Mouse (Mus musculus): ENCODE results near the gene Vgll4. TPM values are rescaled to one million over a fixed set of nuclear protein-coding genes. Genes with fewer than 3 reads are reported as not detected.
A peak's percentile ranks its signal among the peaks of the same experiment; 100 is the strongest.

Gene Vgll4
- polyA plus RNA-seq, 1 experiment from 2014 or later = 73.1 TPM

- Histone ChIP-seq H3K27me3 (ENCODE audit: control insufficient read depth, insufficient read depth, low read length) (no peaks in the 10 kb centered on the region), H3K9ac (ENCODE audit: low read length) (no peak overlapping the region), H3K4me1 (replicated peaks; ENCODE audit: control insufficient read depth, insufficient read depth, low read length) (peaks cover 51% of the 10 kb centered on the region), H3K9me3 (ENCODE audit: control insufficient read depth, low read length) (no peaks in the 10 kb centered on the region), H3K4me3 (ENCODE audit: low read depth, low read length) (no peak overlapping the region), H3K36me3 (ENCODE audit: control insufficient read depth, insufficient read depth, low read length) (no peaks in the 10 kb centered on the region), H3K27ac (ENCODE audit: low read depth, low read length) (peak overlapping the region; percentile 37; the same call in 1 of the 2 replicates), H3K4me2 (ENCODE audit: low read depth, low read length, severe bottlenecking) (peak overlapping the region; percentile 13; the same call in 1 of the 2 replicates)
- 29% methylated on average over 19 of the region's 19 CpGs for WGBS
- no peak for DNase-seq (ENCODE audit: low spot score)
- ATAC-seq (replicated peaks; ENCODE audit: low FRiP score) = no peak
These were observed 53.7 kb downstream of the Vgll4 start for GRCm38 (mm10) chr6:114915915-114916714.

- no peaks in the 10 kb centered on the region for H3K36me3 ChIP-seq (ENCODE audit: control insufficient read depth, insufficient read depth, low read length)
- no peaks in the 10 kb centered on the region for H3K9me3 ChIP-seq (ENCODE audit: control insufficient read depth, low read length)
- H3K4me3 ChIP-seq (ENCODE audit: low read depth, low read length) = no peak overlapping the region
- peaks cover 49% of the 10 kb centered on the region for H3K4me1 ChIP-seq (replicated peaks; ENCODE audit: control insufficient read depth, insufficient read depth, low read length)
- H3K4me2 ChIP-seq (ENCODE audit: low read depth, low read length, severe bottlenecking) = peak overlapping the region; percentile 6; the same call in 1 of the 2 replicates
- peak; percentile 59 for ATAC-seq (replicated peaks; ENCODE audit: low FRiP score)
- peak; percentile 70 for DNase-seq (ENCODE audit: low spot score)
- H3K9ac ChIP-seq (ENCODE audit: low read length) = no peak overlapping the region
- H3K27ac ChIP-seq (ENCODE audit: low read depth, low read length) = peak overlapping the region; percentile 75
- WGBS = 39% methylated on average over 10 of the region's 10 CpGs
- no peaks in the 10 kb centered on the region for H3K27me3 ChIP-seq (ENCODE audit: control insufficient read depth, insufficient read depth, low read length)
These were observed 55.6 kb downstream of the Vgll4 start for GRCm38 (mm10) chr6:114914041-114914716.

- DNase-seq (ENCODE audit: low spot score) (no peak), ATAC-seq (replicated peaks; ENCODE audit: low FRiP score) (no peak)
- H3K27me3 ChIP-seq (ENCODE audit: control insufficient read depth, insufficient read depth, low read length) = no peaks in the 10 kb centered on the region
- H3K4me2 ChIP-seq (ENCODE audit: low read depth, low read length, severe bottlenecking) = no peak overlapping the region
- peaks cover 39% of the 10 kb centered on the region for H3K4me1 ChIP-seq (replicated peaks; ENCODE audit: control insufficient read depth, insufficient read depth, low read length)
- no peak overlapping the region for H3K9ac ChIP-seq (ENCODE audit: low read length)
- no peak overlapping the region for H3K4me3 ChIP-seq (ENCODE audit: low read depth, low read length)
- 61% methylated on average over 4 of the region's 4 CpGs for WGBS
- no peaks in the 10 kb centered on the region for H3K9me3 ChIP-seq (ENCODE audit: control insufficient read depth, low read length)
- H3K36me3 ChIP-seq (ENCODE audit: control insufficient read depth, insufficient read depth, low read length) = no peaks in the 10 kb centered on the region
- no peak overlapping the region for H3K27ac ChIP-seq (ENCODE audit: low read depth, low read length)
These were observed 56.7 kb downstream of the Vgll4 start for GRCm38 (mm10) chr6:114913142-114913541.

DNA sequence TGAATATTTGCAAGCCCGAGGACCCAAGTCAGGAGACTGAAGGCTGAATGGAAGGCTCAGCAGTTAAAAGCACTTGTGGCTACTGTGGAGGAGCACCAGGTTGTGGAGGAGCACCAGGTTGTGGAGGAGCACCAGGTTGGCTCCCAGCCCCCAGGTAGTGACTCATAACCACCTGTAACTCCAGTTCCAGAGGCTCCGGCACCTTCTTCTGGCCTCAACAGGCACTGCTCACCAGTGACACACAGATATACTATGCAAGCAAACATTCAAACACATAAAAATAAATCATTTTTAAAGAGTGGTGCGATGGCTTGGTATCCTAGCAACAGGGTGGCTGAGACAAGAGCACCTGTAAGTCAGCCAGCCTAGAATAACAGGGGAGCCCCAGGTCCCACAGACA is 58.3 kb downstream of the Vgll4 start:
- WGBS = 91% methylated on average over 3 of the region's 3 CpGs
- peaks cover 30% of the 10 kb centered on the region for H3K4me1 ChIP-seq (replicated peaks; ENCODE audit: control insufficient read depth, insufficient read depth, low read length)

GRCm38 (mm10) chr6:114909801-114910200 is 60.0 kb downstream of the Vgll4 start:
- H3K9ac ChIP-seq (ENCODE audit: low read length) = no peak overlapping the region
- H3K4me1 ChIP-seq (replicated peaks; ENCODE audit: control insufficient read depth, insufficient read depth, low read length) = peaks cover 19% of the 10 kb centered on the region
- no peaks in the 10 kb centered on the region for H3K27me3 ChIP-seq (ENCODE audit: control insufficient read depth, insufficient read depth, low read length)
- no peak for DNase-seq (ENCODE audit: low spot score)
- H3K27ac ChIP-seq (ENCODE audit: low read depth, low read length) = no peak overlapping the region
- ATAC-seq (replicated peaks; ENCODE audit: low FRiP score) = no peak
- 89% methylated on average over 7 of the region's 7 CpGs for WGBS
- no peak overlapping the region for H3K4me2 ChIP-seq (ENCODE audit: low read depth, low read length, severe bottlenecking)
- H3K4me3 ChIP-seq (ENCODE audit: low read depth, low read length) = no peak overlapping the region
- H3K9me3 ChIP-seq (ENCODE audit: control insufficient read depth, low read length) = no peaks in the 10 kb centered on the region
- no peaks in the 10 kb centered on the region for H3K36me3 ChIP-seq (ENCODE audit: control insufficient read depth, insufficient read depth, low read length)

More for the DNA sequence above, 58.3 kb downstream of the Vgll4 start:
- Histone ChIP-seq H3K27ac (ENCODE audit: low read depth, low read length) (no peak overlapping the region), H3K27me3 (ENCODE audit: control insufficient read depth, insufficient read depth, low read length) (no peaks in the 10 kb centered on the region), H3K4me3 (ENCODE audit: low read depth, low read length) (no peak overlapping the region), H3K9ac (ENCODE audit: low read length) (no peak overlapping the region), H3K36me3 (ENCODE audit: control insufficient read depth, insufficient read depth, low read length) (no peaks in the 10 kb centered on the region), H3K9me3 (ENCODE audit: control insufficient read depth, low read length) (no peaks in the 10 kb centered on the region), H3K4me2 (ENCODE audit: low read depth, low read length, severe bottlenecking) (no peak overlapping the region)
- ATAC-seq (replicated peaks; ENCODE audit: low FRiP score) (no peak), DNase-seq (ENCODE audit: low spot score) (no peak)

DNA sequence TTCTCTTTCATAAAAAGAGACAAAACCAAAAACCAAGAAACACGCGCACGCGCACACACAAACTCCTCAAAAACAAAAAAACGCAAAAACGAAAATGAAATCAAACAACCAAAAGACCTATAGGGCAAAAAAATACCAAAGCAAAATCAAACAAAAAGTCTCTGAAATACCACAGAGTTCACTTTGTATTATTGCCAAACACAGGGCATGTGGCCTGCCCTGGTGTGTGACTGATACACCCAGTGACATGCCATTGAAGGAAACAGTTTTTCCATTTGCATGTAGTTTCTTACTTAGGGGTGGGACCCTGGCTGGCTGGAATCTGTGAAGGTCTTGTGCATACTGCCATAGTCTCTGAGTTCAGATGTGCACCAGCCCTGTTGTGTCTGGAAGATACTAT is 62.3 kb downstream of the Vgll4 start:
- Histone ChIP-seq H3K36me3 (ENCODE audit: control insufficient read depth, insufficient read depth, low read length) (no peaks in the 10 kb centered on the region), H3K27me3 (ENCODE audit: control insufficient read depth, insufficient read depth, low read length) (no peaks in the 10 kb centered on the region), H3K9ac (ENCODE audit: low read length) (no peak overlapping the region), H3K4me2 (ENCODE audit: low read depth, low read length, severe bottlenecking) (no peak overlapping the region), H3K4me1 (replicated peaks; ENCODE audit: control insufficient read depth, insufficient read depth, low read length) (peaks cover 11% of the 10 kb centered on the region; the same call in 1 of the 2 replicates), H3K9me3 (ENCODE audit: control insufficient read depth, low read length) (no peaks in the 10 kb centered on the region), H3K4me3 (ENCODE audit: low read depth, low read length) (no peak overlapping the region), H3K27ac (ENCODE audit: low read depth, low read length) (no peak overlapping the region)
- DNase-seq (ENCODE audit: low spot score) (no peak), ATAC-seq (replicated peaks; ENCODE audit: low FRiP score) (no peak)
- WGBS = 94% methylated on average over 6 of the region's 6 CpGs

GRCm38 (mm10) chr6:114906209-114906608 is 63.6 kb downstream of the Vgll4 start:
- H3K4me1 ChIP-seq (replicated peaks; ENCODE audit: control insufficient read depth, insufficient read depth, low read length) = peaks cover 22% of the 10 kb centered on the region

GRCm38 (mm10) chr6:114905253-114906028 is 64.4 kb downstream of the Vgll4 start:
- Histone ChIP-seq H3K36me3 (ENCODE audit: control insufficient read depth, insufficient read depth, low read length) (no peaks in the 10 kb centered on the region), H3K9ac (ENCODE audit: low read length) (no peak overlapping the region), H3K27me3 (ENCODE audit: control insufficient read depth, insufficient read depth, low read length) (no peaks in the 10 kb centered on the region), H3K9me3 (ENCODE audit: control insufficient read depth, low read length) (no peaks in the 10 kb centered on the region), H3K27ac (ENCODE audit: low read depth, low read length) (no peak overlapping the region), H3K4me3 (ENCODE audit: low read depth, low read length) (no peak overlapping the region), H3K4me1 (replicated peaks; ENCODE audit: control insufficient read depth, insufficient read depth, low read length) (peaks cover 27% of the 10 kb centered on the region), H3K4me2 (ENCODE audit: low read depth, low read length, severe bottlenecking) (no peak overlapping the region)
- ATAC-seq (replicated peaks; ENCODE audit: low FRiP score) = no peak
- no peak for DNase-seq (ENCODE audit: low spot score)
- 88% methylated on average over 8 of the region's 8 CpGs for WGBS

More at GRCm38 (mm10) chr6:114906209-114906608, 63.6 kb downstream of the Vgll4 start:
- ATAC-seq (replicated peaks; ENCODE audit: low FRiP score) (no peak), DNase-seq (ENCODE audit: low spot score) (no peak)
- Histone ChIP-seq H3K4me2 (ENCODE audit: low read depth, low read length, severe bottlenecking) (no peak overlapping the region), H3K9ac (ENCODE audit: low read length) (no peak overlapping the region), H3K9me3 (ENCODE audit: control insufficient read depth, low read length) (no peaks in the 10 kb centered on the region), H3K27ac (ENCODE audit: low read depth, low read length) (no peak overlapping the region), H3K4me3 (ENCODE audit: low read depth, low read length) (no peak overlapping the region), H3K27me3 (ENCODE audit: control insufficient read depth, insufficient read depth, low read length) (no peaks in the 10 kb centered on the region), H3K36me3 (ENCODE audit: control insufficient read depth, insufficient read depth, low read length) (no peaks in the 10 kb centered on the region)
- WGBS = 80% methylated on average over 5 of the region's 5 CpGs
